ENCODE assay signal across 19 mouse cellular contexts in genomic region chr1:89596223-89596622, GRCm38 (mm10).
DNase-seq lines count a peak whose midpoint lies in the region; ATAC-seq and TF ChIP-seq lines count a peak whose summit lies in the region.
"Had no signal": no experiment of that assay in that cellular context is flagged by ENCODE, and none has a peak within 500 bp of the region (broad histone marks: within the 10 kb centered on the region; RNA-seq: fewer than 3 reads in every experiment).

No protein-coding gene starts in this region.

- peak overlapping the region; percentile 94 for H3K27ac ChIP-seq in heart, adult 2 months
- H3K27ac ChIP-seq in lung, postnatal 0 days (ENCODE audit: low read length) = peak overlapping the region; percentile 38; the same call in 1 of the 2 replicates
- H3K27ac ChIP-seq: embryonic facial prominence, embryonic 10.5 days; embryonic facial prominence, embryonic 12.5 days; forebrain, embryonic 13.5 days; forebrain, embryonic 15.5 days had no signal

- intact Hi-C loops in heart, adult 2 months (cut with DNase I) = no loop called here

- no peaks in the 10 kb centered on the region for H3K9me3 ChIP-seq in lung, postnatal 0 days (ENCODE audit: low read length)
- H3K9me3 ChIP-seq: embryonic facial prominence, embryonic 12.5 days had no signal

- TF ChIP-seq EP300 in heart, adult 2 months (IDR thresholded peaks at IDR 0.05; ENCODE audit: insufficient read depth, low read depth, low read length) = 0 out of 2 replicates have a peak, but pooled peaks have one; percentile 15
- peak; percentile 58 for TF ChIP-seq EP300 in lung, postnatal 0 days (IDR thresholded peaks at IDR 0.05)

- no peak for TF ChIP-seq POLR2A in heart, adult 2 months (IDR thresholded peaks at IDR 0.05; ENCODE audit: insufficient read depth, low read depth, low read length)

- peaks cover 2% of the 10 kb centered on the region for H3K36me3 ChIP-seq in heart, adult 2 months (ENCODE audit: control insufficient read depth, insufficient read depth, low read length)
- no peaks in the 10 kb centered on the region for H3K36me3 ChIP-seq in lung, postnatal 0 days (ENCODE audit: insufficient read depth, low read length)

- H3K4me3 ChIP-seq in heart, adult 2 months = no peak overlapping the region
- no peak overlapping the region for H3K4me3 ChIP-seq in lung, postnatal 0 days (ENCODE audit: low read depth, low read length)
- H3K4me3 ChIP-seq: embryonic facial prominence, embryonic 10.5 days; embryonic facial prominence, embryonic 12.5 days; forebrain, embryonic 13.5 days; forebrain, embryonic 15.5 days had no signal

- TF ChIP-seq CTCF in heart, adult 2 months (IDR thresholded peaks at IDR 0.05) = no peak
- TF ChIP-seq CTCF in lung, postnatal 0 days (IDR thresholded peaks at IDR 0.05) = no peak

- H3K4me2 ChIP-seq in lung, postnatal 0 days (replicated peaks; ENCODE audit: low read depth, low read length) = no peak overlapping the region
- H3K4me2 ChIP-seq: embryonic facial prominence, embryonic 12.5 days; forebrain, embryonic 13.5 days; forebrain, embryonic 15.5 days had no signal

- WGBS in heart, adult 2 months = 41% methylated on average over 2 of the region's 2 CpGs
- WGBS in lung, postnatal 0 days = 66% methylated on average over 2 of the region's 2 CpGs

- H3K9ac ChIP-seq in heart, adult 2 months (ENCODE audit: low read depth, low read length) = no peak overlapping the region
- no peak overlapping the region for H3K9ac ChIP-seq in lung, postnatal 0 days (replicated peaks; ENCODE audit: low read depth)
- H3K9ac ChIP-seq: embryonic facial prominence, embryonic 12.5 days; forebrain, embryonic 13.5 days; forebrain, embryonic 15.5 days had no signal

- H3K79me2 ChIP-seq in heart, adult 2 months (replicated peaks; ENCODE audit: control insufficient read depth, insufficient read depth, low read length) = peaks cover 3% of the 10 kb centered on the region

- peaks cover 45% of the 10 kb centered on the region for H3K4me1 ChIP-seq in heart, adult 2 months (ENCODE audit: control insufficient read depth, insufficient read depth, low read length)
- H3K4me1 ChIP-seq in lung, postnatal 0 days (ENCODE audit: insufficient read depth, low read depth, low read length) = peaks cover 11% of the 10 kb centered on the region; the same call in 1 of the 2 replicates

- H3K27me3 ChIP-seq in heart, adult 2 months (ENCODE audit: control insufficient read depth, insufficient read depth, low read length) = no peaks in the 10 kb centered on the region
- no peaks in the 10 kb centered on the region for H3K27me3 ChIP-seq in lung, postnatal 0 days (replicated peaks; ENCODE audit: insufficient read depth, low read length)
- H3K27me3 ChIP-seq: embryonic facial prominence, embryonic 12.5 days; forebrain, embryonic 13.5 days; forebrain, embryonic 15.5 days had no signal

- ATAC-seq in lung, postnatal 0 days = peak; percentile 72
- ATAC-seq in megakaryocyte, adult 5-6 weeks (ENCODE audit: poor library complexity, severe bottlenecking) = peak; percentile 45
- ATAC-seq: activated CD4-positive, CD25-positive, alpha-beta regulatory T cell, adult 4 months; forebrain, embryonic 13.5 days; forebrain, embryonic 15.5 days had no signal

- no peak for DNase-seq in heart, adult 2 months
- no peak for DNase-seq in heart, adult 8-10 months (ENCODE audit: low spot score)
- no peak for DNase-seq in lung, postnatal 0 days (ENCODE audit: low spot score)
- no peak for DNase-seq in lung, postnatal 10 days
- no peak for DNase-seq in T-cell, adult 2 months (ENCODE audit: low spot score)
- DNase-seq: adrenal gland, adult 8-10 months; adrenal gland, postnatal 14 days; adrenal gland, postnatal 36 days; cerebellum, adult 11-12 months; cerebellum, adult 2 months; cerebellum, adult 9-10 months; cerebellum, postnatal 10 days; cerebellum, postnatal 25 days had no signal
